Mouse (Mus musculus) liver, adult 2 months (tissue): ENCODE measurements around the gene Rpl35a.

Experiments used
- CTCF ChIP-seq: fragments of 200-500 bp; IDR thresholded peaks from 2 replicates; pipeline ENCODE4 v1.5.1; 2011; ENCODE audit warnings: low read depth, low read length, control low read depth
- POLR2A ChIP-seq: fragments of 200-500 bp; IDR thresholded peaks from 2 replicates; pipeline ENCODE4 v1.6.1; 2011; ENCODE audit warnings: low read length, control low read depth; ENCODE audit not compliant: insufficient read depth; ENCODE audit errors: extremely low read depth

DNA sequence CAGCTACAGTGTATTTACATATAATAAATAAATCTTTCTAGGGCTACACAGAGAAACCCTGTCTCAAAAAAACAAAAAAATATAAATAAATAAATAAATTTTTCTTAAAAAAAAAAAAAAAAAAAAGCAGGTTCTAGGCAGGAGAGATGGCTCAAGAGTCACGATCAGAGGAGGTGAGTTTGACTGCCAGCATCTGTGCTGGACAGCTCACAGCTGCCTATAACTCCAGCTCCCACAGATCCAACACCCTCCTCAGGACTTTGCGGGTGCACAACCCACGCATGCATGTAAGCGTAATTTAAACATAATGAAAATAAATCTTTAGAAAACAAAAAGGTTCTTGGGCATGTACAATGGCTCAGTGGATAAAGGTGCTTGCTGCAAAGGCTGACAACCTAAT lies 20.2 kb upstream of the Rpl35a start:
- TF ChIP-seq CTCF: no peak
- no peak for TF ChIP-seq POLR2A
